Mouse (Mus musculus) testis, adult 2 months (tissue): ENCODE results near the gene Golga4.

ENCODE experiments used
- CTCF ChIP-seq: fragments of 200-500 bp; IDR thresholded peaks from 2 replicates; pipeline ENCODE4 v1.5.1; 2012; ENCODE audit warnings: low read depth, mild to moderate bottlenecking, inconsistent platforms, low read length, moderate library complexity; ENCODE audit not compliant: control insufficient read depth, insufficient read depth, insufficient replicate concordance
- POLR2A ChIP-seq: fragments of 200-500 bp; IDR thresholded peaks from 2 replicates; pipeline ENCODE4 v1.6.1; 2012; ENCODE audit warnings: low read depth, mild to moderate bottlenecking, inconsistent platforms, low read length, moderate library complexity; ENCODE audit not compliant: control insufficient read depth

GRCm38 (mm10) chr9:118458039-118458438 is 48.0 kb upstream of the Golga4 start:
- TF ChIP-seq CTCF (no peak), POLR2A (no peak)
